Mouse (Mus musculus) heart, embryonic 12.5 days (tissue): ENCODE data around the gene Ccdc3. TPM values are rescaled to one million over a fixed set of nuclear protein-coding genes. Genes with fewer than 3 reads are reported as not detected.

Source experiments
- ATAC-seq: fragments of 200-750 bp; cut with Nextera tagmentation; 2 replicates; pipeline ENCODE4 v1.8.0; 2017; ENCODE audit warnings: moderate TSS enrichment, moderate library complexity; ENCODE audit not compliant: insufficient number of reproducible peaks, low FRiP score
- H3K27ac ChIP-seq: fragments of 300-500 bp; sonication (generic); 2 replicates; pipeline ENCODE4 v1.5.1; 2016; ENCODE audit warnings: mild to moderate bottlenecking, moderate library complexity; ENCODE audit not compliant: poor library complexity, severe bottlenecking
- H3K27me3 ChIP-seq: fragments of 300-500 bp; sonication (generic); replicated peaks from 2 replicates; pipeline ENCODE4 v1.6.1; 2016; ENCODE audit warnings: mild to moderate bottlenecking, moderate library complexity
- H3K36me3 ChIP-seq: fragments of 300-500 bp; sonication (generic); 2 replicates; pipeline ENCODE4 v1.6.1; 2016; ENCODE audit warnings: mild to moderate bottlenecking, moderate library complexity
- H3K4me1 ChIP-seq: fragments of 300-500 bp; sonication (generic); replicated peaks from 2 replicates; pipeline ENCODE4 v1.6.1; 2016; ENCODE audit warnings: mild to moderate bottlenecking
- H3K4me2 ChIP-seq: fragments of 300-500 bp; sonication (generic); 2 replicates; pipeline ENCODE4 v1.6.1; 2016; ENCODE audit warnings: mild to moderate bottlenecking, moderate library complexity
- H3K4me3 ChIP-seq: fragments of 300-500 bp; sonication (generic); 2 replicates; pipeline ENCODE4 v1.5.1; 2016; ENCODE audit warnings: mild to moderate bottlenecking
- H3K9ac ChIP-seq: fragments of 300-500 bp; sonication (generic); 2 replicates; pipeline ENCODE4 v1.6.1; 2016; ENCODE audit warnings: mild to moderate bottlenecking, moderate library complexity
- H3K9me3 ChIP-seq: fragments of 300-500 bp; sonication (generic); replicated peaks from 2 replicates; pipeline ENCODE4 v1.6.1; 2016; ENCODE audit warnings: mild to moderate bottlenecking, moderate library complexity
- WGBS: fragments of 180-500 bp; shearing (Covaris S2); methylation state at CpG from one replicate; pipeline ENCODE4 v1.1.7; 2016; 5-methylcytosine and 5-hydroxymethylcytosine counted together
- polyA plus RNA-seq: library from polyadenylated mRNA; unstranded; fragments of >200 nt; fragmentation: Nextera tagmentation; extraction: Ambion mirVana; gene quantifications from 2 replicates; pipeline ENCODE4 v1.2.1, GENCODE M21; 2016

Ccdc3 gene
- polyA plus RNA-seq, 1 experiment from 2014 or later, result 14.2 TPM

- Histone ChIP-seq H3K4me2 (no peak overlapping the region), H3K36me3 (no peaks in the 10 kb centered on the region), H3K4me3 (no peak overlapping the region), H3K27me3 (no peaks in the 10 kb centered on the region), H3K9me3 (no peaks in the 10 kb centered on the region), H3K9ac (no peak overlapping the region), H3K27ac (no peak overlapping the region), H3K4me1 (peaks cover 20% of the 10 kb centered on the region)
- WGBS, result 69% methylated on average over 11 of the region's 11 CpGs
- no peak for ATAC-seq
These were observed 23.6 kb downstream of the Ccdc3 start for GRCm38 (mm10) chr2:5161002-5161745.

GRCm38 (mm10) chr2:5161908-5162674 is 24.5 kb downstream of the Ccdc3 start:
- peaks cover 20% of the 10 kb centered on the region for H3K4me1 ChIP-seq
- H3K9ac ChIP-seq, result no peak overlapping the region
- H3K9me3 ChIP-seq, result no peaks in the 10 kb centered on the region
- H3K27me3 ChIP-seq, result no peaks in the 10 kb centered on the region
- WGBS, result 51% methylated on average over 3 of the region's 3 CpGs
- no peak for ATAC-seq
- H3K36me3 ChIP-seq, result no peaks in the 10 kb centered on the region
- no peak overlapping the region for H3K4me2 ChIP-seq
- no peak overlapping the region for H3K4me3 ChIP-seq
- no peak overlapping the region for H3K27ac ChIP-seq

- H3K27me3 ChIP-seq, result no peaks in the 10 kb centered on the region
- no peaks in the 10 kb centered on the region for H3K36me3 ChIP-seq
- peak; percentile 35; the same call in 1 of the 2 replicates for ATAC-seq
- no peak overlapping the region for H3K4me2 ChIP-seq
- H3K4me3 ChIP-seq, result no peak overlapping the region
- 25% methylated on average over 5 of the region's 5 CpGs for WGBS
- H3K9ac ChIP-seq, result no peak overlapping the region
- peaks cover 20% of the 10 kb centered on the region for H3K4me1 ChIP-seq
- no peaks in the 10 kb centered on the region for H3K9me3 ChIP-seq
- H3K27ac ChIP-seq, result no peak overlapping the region
These were observed 25.2 kb downstream of the Ccdc3 start for GRCm38 (mm10) chr2:5162756-5163155.

- Histone ChIP-seq H3K9ac (no peak overlapping the region), H3K9me3 (no peaks in the 10 kb centered on the region), H3K4me3 (no peak overlapping the region), H3K27me3 (no peaks in the 10 kb centered on the region), H3K4me1 (peaks cover 23% of the 10 kb centered on the region), H3K36me3 (no peaks in the 10 kb centered on the region), H3K4me2 (no peak overlapping the region), H3K27ac (no peak overlapping the region)
- peak; percentile 49 for ATAC-seq
- WGBS, result 27% methylated on average over 4 of the region's 4 CpGs
These were observed 28.4 kb downstream of the Ccdc3 start for GRCm38 (mm10) chr2:5165941-5166361.

- Histone ChIP-seq H3K9me3 (no peaks in the 10 kb centered on the region), H3K4me2 (no peak overlapping the region), H3K27me3 (no peaks in the 10 kb centered on the region), H3K9ac (no peak overlapping the region), H3K27ac (no peak overlapping the region), H3K36me3 (no peaks in the 10 kb centered on the region), H3K4me1 (peaks cover 22% of the 10 kb centered on the region), H3K4me3 (no peak overlapping the region)
- WGBS, result 86% methylated on average over 2 of the region's 2 CpGs
- no peak for ATAC-seq
These were observed 29.2 kb downstream of the Ccdc3 start for GRCm38 (mm10) chr2:5166796-5167195.

- no peak for ATAC-seq
- Histone ChIP-seq H3K27me3 (no peaks in the 10 kb centered on the region), H3K36me3 (no peaks in the 10 kb centered on the region), H3K4me3 (no peak overlapping the region), H3K9ac (no peak overlapping the region), H3K4me1 (peaks cover 7% of the 10 kb centered on the region; the same call in 1 of the 2 replicates), H3K4me2 (no peak overlapping the region), H3K9me3 (no peaks in the 10 kb centered on the region), H3K27ac (no peak overlapping the region)
- WGBS, result 59% methylated on average over 4 of the region's 4 CpGs
These were observed 33.2 kb downstream of the Ccdc3 start for GRCm38 (mm10) chr2:5170815-5171214.

- no peak for ATAC-seq
- Histone ChIP-seq H3K4me3 (no peak overlapping the region), H3K4me2 (no peak overlapping the region), H3K36me3 (no peaks in the 10 kb centered on the region), H3K27me3 (no peaks in the 10 kb centered on the region), H3K9me3 (no peaks in the 10 kb centered on the region), H3K27ac (no peak overlapping the region), H3K4me1 (0 out of 2 replicates have a peak, but pooled peaks cover 3% of the 10 kb centered on the region), H3K9ac (no peak overlapping the region)
- WGBS, result 70% methylated on average over 5 of the region's 5 CpGs
These were observed 33.9 kb downstream of the Ccdc3 start for GRCm38 (mm10) chr2:5171301-5172000.

- no peak for ATAC-seq
- Histone ChIP-seq H3K36me3 (no peaks in the 10 kb centered on the region), H3K4me2 (no peak overlapping the region), H3K9me3 (no peaks in the 10 kb centered on the region), H3K9ac (no peak overlapping the region), H3K27ac (no peak overlapping the region), H3K27me3 (no peaks in the 10 kb centered on the region), H3K4me3 (no peak overlapping the region), H3K4me1 (0 out of 2 replicates have a peak, but pooled peaks cover 6% of the 10 kb centered on the region)
- WGBS, result 71% methylated on average over 2 of the region's 2 CpGs
These were observed 35.2 kb downstream of the Ccdc3 start for GRCm38 (mm10) chr2:5172773-5173172.

GRCm38 (mm10) chr2:5174716-5175115 is 37.1 kb downstream of the Ccdc3 start:
- H3K4me1 ChIP-seq, result 0 out of 2 replicates have a peak, but pooled peaks cover 6% of the 10 kb centered on the region
- ATAC-seq, result no peak

GRCm38 (mm10) chr2:5181462-5182443 is 44.2 kb downstream of the Ccdc3 start:
- H3K4me3 ChIP-seq, result no peak overlapping the region
- H3K27ac ChIP-seq, result no peak overlapping the region
- 53% methylated on average over 5 of the region's 5 CpGs for WGBS
- H3K27me3 ChIP-seq, result no peaks in the 10 kb centered on the region
- H3K4me2 ChIP-seq, result no peak overlapping the region
- H3K4me1 ChIP-seq, result peaks cover 24% of the 10 kb centered on the region
- H3K9me3 ChIP-seq, result no peaks in the 10 kb centered on the region
- ATAC-seq, result no peak; the same call in 1 of the 2 replicates
- no peak overlapping the region for H3K9ac ChIP-seq
- H3K36me3 ChIP-seq, result no peaks in the 10 kb centered on the region

More at GRCm38 (mm10) chr2:5174716-5175115, 37.1 kb downstream of the Ccdc3 start:
- H3K9me3 ChIP-seq, result no peaks in the 10 kb centered on the region
- H3K27ac ChIP-seq, result no peak overlapping the region
- H3K27me3 ChIP-seq, result no peaks in the 10 kb centered on the region
- H3K9ac ChIP-seq, result no peak overlapping the region
- H3K4me3 ChIP-seq, result no peak overlapping the region
- no peak overlapping the region for H3K4me2 ChIP-seq
- H3K36me3 ChIP-seq, result no peaks in the 10 kb centered on the region
